Mouse (Mus musculus) midbrain, postnatal 0 days (tissue): ENCODE results near the gene Pced1b. TPM values are rescaled to one million over a fixed set of nuclear protein-coding genes. Genes with fewer than 3 reads are reported as not detected.
"Not testable (repeated sequence)": the region's sequence is repeated elsewhere in the genome, so short reads cannot be mapped to it uniquely, and the experiment has no call there.

Source experiments
- ATAC-seq: fragments of 200-750 bp; cut with Nextera tagmentation; 2 replicates; pipeline ENCODE4 v1.8.0; 2017; ENCODE audit warnings: moderate number of reproducible peaks, mild to moderate bottlenecking, moderate TSS enrichment, moderate library complexity; ENCODE audit not compliant: low FRiP score
- DNase-seq: peaks from one replicate; pipeline ENCODE4 v3.0.0-alpha.2; 2015; ENCODE audit warnings: low spot score
- H3K27ac ChIP-seq: fragments of 300-500 bp; sonication (generic); 2 replicates; pipeline ENCODE4 v1.5.1; 2014; ENCODE audit warnings: low read depth, mild to moderate bottlenecking, low read length, mixed read lengths
- H3K27me3 ChIP-seq: fragments of 300-500 bp; sonication (generic); 2 replicates; pipeline ENCODE4 v1.6.1; 2014; ENCODE audit warnings: low read length, control low read depth, mixed read lengths; ENCODE audit not compliant: insufficient read depth
- H3K36me3 ChIP-seq: fragments of 300-500 bp; sonication (generic); 2 replicates; pipeline ENCODE4 v1.6.1; 2014; ENCODE audit warnings: low read length, control low read depth, mixed read lengths; ENCODE audit not compliant: insufficient read depth
- H3K4me1 ChIP-seq: fragments of 300-500 bp; sonication (generic); 2 replicates; pipeline ENCODE4 v1.6.1; 2014; ENCODE audit warnings: mild to moderate bottlenecking, control low read depth, antibody characterized with exemption, low read length, mixed read lengths; ENCODE audit not compliant: insufficient read depth
- H3K4me2 ChIP-seq: fragments of 300-500 bp; sonication (generic); 2 replicates; pipeline ENCODE4 v1.6.1; 2014; ENCODE audit warnings: low read depth, mild to moderate bottlenecking, low read length, mixed read lengths; ENCODE audit not compliant: poor library complexity, severe bottlenecking
- H3K4me3 ChIP-seq: fragments of 300-500 bp; sonication (generic); 2 replicates; pipeline ENCODE4 v1.5.1; 2014; ENCODE audit warnings: low read depth, mild to moderate bottlenecking, low read length, moderate library complexity
- H3K9ac ChIP-seq: fragments of 300-500 bp; sonication (generic); replicated peaks from 2 replicates; pipeline ENCODE4 v1.6.1; 2014; ENCODE audit warnings: mild to moderate bottlenecking, low read length, moderate library complexity, mixed read lengths; ENCODE audit not compliant: poor library complexity, severe bottlenecking
- H3K9me3 ChIP-seq: fragments of 300-500 bp; sonication (generic); 2 replicates; pipeline ENCODE4 v1.6.1; 2016; ENCODE audit warnings: low read length, control low read depth
- CTCF ChIP-seq: IDR thresholded peaks from 2 replicates; pipeline ENCODE4 v1.5.1; 2016; ENCODE audit warnings: antibody characterized with exemption, mild to moderate bottlenecking
- WGBS: fragments of 180-500 bp; shearing (Covaris S2); extraction: QIAGEN DNeasy Blood & Tissue Kit; methylation state at CpG from one replicate; pipeline ENCODE4 v1.1.7; 2014; 5-methylcytosine and 5-hydroxymethylcytosine counted together
- polyA plus RNA-seq: library from polyadenylated mRNA; unstranded; fragments of >200 nt; fragmentation: Nextera tagmentation; extraction: Ambion mirVana; gene quantifications from 2 replicates; pipeline ENCODE4 v1.2.1, GENCODE M21; 2015
- total RNA-seq: library from RNA; depleted of rRNA; stranded (reverse); fragments of >200 nt; gene quantifications from 2 replicates; pipeline ENCODE4 v1.2.3, GENCODE M21; 2014

The Pced1b gene
- total and polyA plus RNA-seq, 2 experiments from 2014 or later: 7.0 to 10.4 TPM

DNA sequence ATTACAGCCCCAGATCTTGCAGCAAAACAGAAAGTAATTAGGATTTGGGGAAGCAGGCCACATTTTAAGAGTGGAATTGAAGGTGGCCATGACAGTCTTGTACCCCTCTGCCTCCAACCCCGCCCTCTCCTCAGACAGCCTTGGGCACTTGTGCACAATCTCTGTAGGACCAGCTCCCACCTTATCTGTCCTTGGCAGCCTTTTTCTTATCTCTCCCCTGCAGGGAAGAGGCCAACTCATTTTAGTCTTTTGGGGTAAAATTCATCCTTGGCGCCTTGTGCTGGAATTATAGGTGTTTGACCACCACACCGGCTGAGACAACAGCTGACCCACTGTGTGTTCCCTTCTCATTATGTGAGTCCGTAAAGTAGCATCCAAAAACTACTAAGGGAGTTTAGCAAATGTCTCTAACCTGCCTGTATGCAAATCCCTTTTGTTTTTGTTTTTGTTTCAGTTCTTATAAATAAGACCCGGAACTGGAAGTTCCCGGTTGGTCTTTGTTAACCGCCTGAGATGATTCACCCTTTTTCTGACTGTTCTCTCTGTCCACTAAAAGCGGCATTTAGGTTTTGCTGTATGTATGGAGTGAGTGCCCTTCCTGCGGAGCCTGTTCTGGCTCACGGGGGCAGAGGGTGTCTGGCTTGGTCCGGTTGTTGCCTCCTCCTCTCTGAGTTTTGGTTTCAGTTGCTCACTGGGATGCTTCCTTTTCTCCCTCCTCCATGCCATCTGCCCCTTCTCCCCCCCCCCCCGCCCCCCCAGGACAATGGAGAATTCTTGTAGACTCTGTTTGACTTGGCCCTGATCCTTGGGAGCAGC is 132.8 kb downstream of the Pced1b start:
- H3K4me2 ChIP-seq: no peak overlapping the region
- no peak overlapping the region for H3K9ac ChIP-seq
- TF ChIP-seq CTCF: no peak
- H3K4me3 ChIP-seq: no peak overlapping the region
- peaks cover 2% of the 10 kb centered on the region; the same call in 1 of the 2 replicates for H3K4me1 ChIP-seq
- 64% methylated on average over 11 of the region's 12 CpGs for WGBS
- no peaks in the 10 kb centered on the region for H3K27me3 ChIP-seq
- no peaks in the 10 kb centered on the region for H3K36me3 ChIP-seq
- no peaks in the 10 kb centered on the region for H3K9me3 ChIP-seq
- DNase-seq (no peak), ATAC-seq (no peak)
- no peak overlapping the region for H3K27ac ChIP-seq

GRCm38 (mm10) chr15:97382567-97382966 is 135.7 kb downstream of the Pced1b start:
- ATAC-seq: no peak
- TF ChIP-seq CTCF: no peak
- DNase-seq: no peak

DNA sequence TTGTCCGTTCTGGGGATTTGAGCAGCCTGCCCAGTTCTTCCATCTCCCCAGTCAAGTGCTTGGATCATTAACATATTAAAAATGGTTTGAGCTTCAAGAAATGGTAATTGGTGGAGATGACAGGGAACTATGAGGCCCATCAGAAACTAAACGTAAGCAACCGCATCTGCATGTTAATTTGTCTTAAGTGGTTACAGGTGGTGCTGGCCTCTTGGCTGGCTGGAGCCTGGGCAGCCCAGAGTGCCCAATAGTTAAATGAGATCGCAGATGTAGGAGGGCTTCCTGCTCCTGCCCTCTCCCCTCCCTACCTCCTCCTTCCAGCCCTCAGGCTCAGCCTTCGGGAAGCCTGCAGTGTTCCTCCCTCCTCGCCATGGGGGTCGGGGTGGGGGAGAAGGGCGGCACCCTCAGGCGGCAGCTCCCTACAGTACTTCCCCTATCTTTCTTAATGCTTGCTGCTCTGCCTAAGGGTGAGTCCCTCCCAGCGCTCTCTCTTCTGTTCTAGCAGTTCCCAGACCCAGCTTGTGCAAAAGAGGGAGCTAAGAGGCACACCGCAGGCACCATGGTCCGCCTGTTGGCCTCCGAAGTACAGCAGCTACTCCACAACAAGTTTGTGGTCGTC is 136.7 kb downstream of the Pced1b start:
- TF ChIP-seq CTCF: no peak

More at GRCm38 (mm10) chr15:97382567-97382966, 135.7 kb downstream of the Pced1b start:
- Histone ChIP-seq H3K4me2 (no peak overlapping the region), H3K4me1 (no peaks in the 10 kb centered on the region), H3K27me3 (no peaks in the 10 kb centered on the region), H3K9me3 (no peaks in the 10 kb centered on the region), H3K36me3 (no peaks in the 10 kb centered on the region), H3K4me3 (no peak overlapping the region), H3K9ac (no peak overlapping the region), H3K27ac (no peak overlapping the region)
- WGBS: 91% methylated on average over 3 of the region's 3 CpGs

DNA sequence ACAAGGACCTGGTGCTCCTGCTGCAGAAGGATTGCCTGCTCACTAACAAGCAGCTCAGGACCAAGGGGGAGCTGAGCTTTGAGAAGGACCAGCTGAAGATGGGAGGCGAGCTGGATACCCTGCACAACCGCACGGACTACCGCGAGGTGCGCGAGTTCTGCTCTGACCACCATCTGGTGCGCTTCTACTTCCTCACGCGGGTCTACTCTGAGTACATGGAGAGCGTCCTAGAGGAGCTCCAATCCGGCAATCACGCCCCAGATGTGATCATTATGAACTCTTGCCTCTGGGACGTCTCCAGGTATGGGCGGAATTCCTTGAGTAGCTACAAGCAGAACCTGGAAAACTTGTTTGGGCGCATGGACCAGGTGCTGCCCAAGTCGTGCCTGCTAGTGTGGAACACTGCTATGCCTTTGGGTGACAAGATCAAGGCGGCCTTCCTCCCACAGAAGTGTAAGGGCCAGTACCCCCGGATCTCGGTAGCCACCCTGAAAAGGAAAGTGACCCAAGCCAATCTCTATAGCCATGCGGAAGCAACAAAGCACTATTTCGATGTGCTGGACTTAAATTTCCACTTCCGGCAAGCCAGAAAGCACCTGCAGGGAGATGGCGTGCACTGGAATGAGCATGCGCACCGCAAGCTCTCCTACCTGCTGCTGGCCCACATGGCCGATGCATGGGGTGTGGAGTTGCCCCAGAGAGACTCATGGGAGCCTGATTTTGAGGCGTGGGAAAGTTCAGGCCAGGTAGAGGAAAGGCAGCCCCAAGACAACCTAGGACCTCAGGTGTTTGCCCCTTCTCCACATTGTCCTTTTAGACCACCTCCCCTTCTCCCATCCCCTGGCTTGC is 137.5 kb downstream of the Pced1b start:
- no peak for TF ChIP-seq CTCF
- Histone ChIP-seq H3K27me3 (no peaks in the 10 kb centered on the region), H3K4me1 (no peaks in the 10 kb centered on the region), H3K9ac (no peak overlapping the region), H3K36me3 (no peaks in the 10 kb centered on the region), H3K27ac (no peak overlapping the region), H3K4me3 (no peak overlapping the region), H3K4me2 (no peak overlapping the region), H3K9me3 (no peaks in the 10 kb centered on the region)
- WGBS: 96% methylated on average over 28 of the region's 28 CpGs
- no peak for DNase-seq
- no peak for ATAC-seq

More for the DNA sequence above, 136.7 kb downstream of the Pced1b start:
- H3K27ac ChIP-seq: no peak overlapping the region
- 80% methylated on average over 14 of the region's 14 CpGs for WGBS
- DNase-seq (no peak), ATAC-seq (no peak)
- H3K27me3 ChIP-seq: no peaks in the 10 kb centered on the region
- H3K9ac ChIP-seq: no peak overlapping the region
- H3K4me2 ChIP-seq: no peak overlapping the region
- H3K9me3 ChIP-seq: no peaks in the 10 kb centered on the region
- no peak overlapping the region for H3K4me3 ChIP-seq
- no peaks in the 10 kb centered on the region for H3K4me1 ChIP-seq
- H3K36me3 ChIP-seq: no peaks in the 10 kb centered on the region

- H3K9me3 ChIP-seq, H3K27me3 ChIP-seq, H3K9ac ChIP-seq, DNase-seq, H3K4me2 ChIP-seq, H3K27ac ChIP-seq, H3K4me3 ChIP-seq, ATAC-seq, H3K4me1 ChIP-seq, H3K36me3 ChIP-seq: not testable (repeated sequence)
- WGBS: 93% methylated on average over 10 of the region's 10 CpGs
Measured at GRCm38 (mm10) chr15:97385174-97385573, 138.3 kb downstream of the Pced1b start.
